Mouse (Mus musculus) urinary bladder, postnatal 36 days (tissue): ENCODE measurements around the gene Cep290.

Source experiments
- DNase-seq, 2 experiments: peaks; one replicate each; pipeline ENCODE4 v3.0.0; 2022; ENCODE audit warnings: low spot score in 2 of 2, mixed read lengths in 1 of 2

The Cep290 gene

DNA sequence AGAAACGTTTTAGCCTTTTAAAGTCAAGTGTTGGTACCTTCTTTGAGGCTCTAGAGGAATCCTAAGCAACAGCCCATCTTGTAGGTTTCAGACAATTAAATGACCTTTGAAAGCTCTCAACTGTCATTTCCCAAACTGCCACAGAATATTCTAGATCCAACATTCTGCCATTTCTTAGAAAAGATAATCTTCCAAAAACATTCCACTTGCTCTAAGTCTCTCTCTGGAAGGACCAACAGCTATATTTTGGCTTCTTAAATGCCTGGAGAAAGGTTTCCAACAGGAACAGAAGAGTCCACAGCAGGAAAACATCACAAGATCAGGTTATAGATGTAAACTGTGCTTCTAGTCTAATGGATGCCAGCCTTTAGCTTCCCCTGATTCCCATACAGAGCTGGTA is 103.0 kb downstream of the Cep290 start, which contains the start of the genes 4930430F08Rik and 1700017N19Rik:
TSS of gene 4930430F08Rik (minus strand) at position 101 of the 400 bp plus-strand sequence.
TSS of gene 1700017N19Rik (plus strand) at position 162 of the 400 bp plus-strand sequence.
- no peak for DNase-seq

DNA sequence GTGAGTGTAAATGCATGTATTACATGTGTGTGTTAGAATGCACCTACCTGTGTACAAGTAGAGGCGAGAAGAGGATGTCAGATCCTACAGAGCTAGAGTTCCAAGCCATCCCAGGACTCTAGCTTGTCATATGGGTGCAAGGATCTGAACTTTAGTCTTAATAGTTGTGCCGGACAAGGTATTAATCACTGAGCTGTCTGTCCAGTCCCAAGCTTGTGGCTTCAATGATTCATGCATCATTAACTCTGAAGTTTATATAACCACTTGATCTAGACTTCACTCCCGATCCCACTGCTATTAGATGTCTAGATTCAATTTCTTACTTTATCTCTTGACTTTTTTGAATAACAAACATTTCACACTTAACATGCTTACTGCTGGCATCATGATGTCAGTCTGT is 111.0 kb downstream of the Cep290 start:
- DNase-seq, result no peak

DNA sequence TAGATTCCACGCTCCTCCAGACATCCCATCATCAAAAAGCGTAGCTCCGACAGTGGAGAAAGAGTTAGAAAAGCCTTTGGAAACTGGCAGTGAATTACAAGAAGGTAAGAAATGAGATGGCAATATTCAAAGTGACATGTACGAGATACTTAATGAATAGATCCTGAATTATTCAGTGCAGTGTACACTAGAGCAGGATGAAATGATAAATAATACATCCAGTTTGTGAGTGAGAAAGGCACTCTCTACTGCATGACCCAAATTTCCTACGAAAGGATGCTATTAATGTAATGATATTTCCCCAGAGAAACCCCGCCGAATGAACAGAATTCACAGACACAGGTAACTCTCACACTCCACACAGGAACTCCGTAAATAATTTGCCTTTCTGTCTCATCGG is 116.2 kb downstream of the Cep290 start:
- no peak for DNase-seq

GRCm38 (mm10) chr10:100604254-100604653 is 116.9 kb downstream of the Cep290 start:
- no peak for DNase-seq

GRCm38 (mm10) chr10:100617233-100617903 is 130.0 kb downstream of the Cep290 start:
- DNase-seq, result no peak

GRCm38 (mm10) chr10:100619474-100619873 is 132.1 kb downstream of the Cep290 start:
- DNase-seq, result no peak

DNA sequence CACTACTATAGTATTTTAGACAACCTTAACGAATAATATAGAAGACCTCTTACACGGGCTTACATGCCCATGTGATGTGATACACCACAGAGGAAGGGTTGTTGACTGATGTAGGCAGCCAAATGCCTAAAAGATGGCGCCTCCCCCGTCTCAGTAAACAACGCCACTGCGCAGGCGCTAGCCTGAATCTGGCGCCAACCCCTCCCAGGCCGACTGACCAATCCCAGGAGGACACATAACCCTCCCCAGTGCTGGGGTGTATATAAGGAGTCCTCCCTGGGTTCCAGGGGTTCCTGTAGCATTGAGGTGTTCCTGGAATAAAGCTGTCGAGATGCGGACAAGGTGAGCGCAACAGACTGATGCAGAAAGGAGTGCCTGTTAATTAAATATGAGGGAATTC is 132.7 kb downstream of the Cep290 start:
- DNase-seq, result no peak

GRCm38 (mm10) chr10:100622494-100622893 is 135.1 kb downstream of the Cep290 start:
- no peak for DNase-seq
